Mouse (Mus musculus) cortical plate, adult 2 months (tissue): ENCODE results near the gene Rere. TPM values are rescaled to one million over a fixed set of nuclear protein-coding genes. Genes with fewer than 3 reads are reported as not detected.

Experiments
- H3K27ac ChIP-seq: fragments of 200-500 bp; 2 replicates; pipeline ENCODE4 v1.5.1; 2012; ENCODE audit warnings: low read length, control low read depth, inconsistent platforms; ENCODE audit not compliant: insufficient read depth
- H3K4me1 ChIP-seq: fragments of 200-500 bp; 2 replicates; pipeline ENCODE4 v1.6.1; 2011; ENCODE audit warnings: low read length; ENCODE audit not compliant: control insufficient read depth, insufficient read depth
- H3K4me3 ChIP-seq: fragments of 200-500 bp; 2 replicates; pipeline ENCODE4 v1.5.1; 2011; ENCODE audit warnings: mild to moderate bottlenecking, low read length, control low read depth; ENCODE audit not compliant: insufficient read depth
- CTCF ChIP-seq: fragments of 200-500 bp; IDR thresholded peaks from 2 replicates; pipeline ENCODE4 v1.5.1; 2011; ENCODE audit warnings: mild to moderate bottlenecking, control low read depth, low read length; ENCODE audit not compliant: insufficient read depth; ENCODE audit errors: extremely low read depth
- POLR2A ChIP-seq: fragments of 200-500 bp; IDR thresholded peaks from 2 replicates; pipeline ENCODE4 v1.6.1; 2011; ENCODE audit warnings: mild to moderate bottlenecking, low read length, control low read depth; ENCODE audit not compliant: insufficient read depth; ENCODE audit errors: extremely low read depth
- polyA plus RNA-seq: library from polyadenylated mRNA; depleted of rRNA; stranded (reverse); fragments of >200 nt; gene quantifications from 2 replicates; pipeline ENCODE4 v1.2.3, GENCODE M21; 2012

Rere gene
- polyA plus RNA-seq, 1 experiment = 44.2 TPM

DNA sequence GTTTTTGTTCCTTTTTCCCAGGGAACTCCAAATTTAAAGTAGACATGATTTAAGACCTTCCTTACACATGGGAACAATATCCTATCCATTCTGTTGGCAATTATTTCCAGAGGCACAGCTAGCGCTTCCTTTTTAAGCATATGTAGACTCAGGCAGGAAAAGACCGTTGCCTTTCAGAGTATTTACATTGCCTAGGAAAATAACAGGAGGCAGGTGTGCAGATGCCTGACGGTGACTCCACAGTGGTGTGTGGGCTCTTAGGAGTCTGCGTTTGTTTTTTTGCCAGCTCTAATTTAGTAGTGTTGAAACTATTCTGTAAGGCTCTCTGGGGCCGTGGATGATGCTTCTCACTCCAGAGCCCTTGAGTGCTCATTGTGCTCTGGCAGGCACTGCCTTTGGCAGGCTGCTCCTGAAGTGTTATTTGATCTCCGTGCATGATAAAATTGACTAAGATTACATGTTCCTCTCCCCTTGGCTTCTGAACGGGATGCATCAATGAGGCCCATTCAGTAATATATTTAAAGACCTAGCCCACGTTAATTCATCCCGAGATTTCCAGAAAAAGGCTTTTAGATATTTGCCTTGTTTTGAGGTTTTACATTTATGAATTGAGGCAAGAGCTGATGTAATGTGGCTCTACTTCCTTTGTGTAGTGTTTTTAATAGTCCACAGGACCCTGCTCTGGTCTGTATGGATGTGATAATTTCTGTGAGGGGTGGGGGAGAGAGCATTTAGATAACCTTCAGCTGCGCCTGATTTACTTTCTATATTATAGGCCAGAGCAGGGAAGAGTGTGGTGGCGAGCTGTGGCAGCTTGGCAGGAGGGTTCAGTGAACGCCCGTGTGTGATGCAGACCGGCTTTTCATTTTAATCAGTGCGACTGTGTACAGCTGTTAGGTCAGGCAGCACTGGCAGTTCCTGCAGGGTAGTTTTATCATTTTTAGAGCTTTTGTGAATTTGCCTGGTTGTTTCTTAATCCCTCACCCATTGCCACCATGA, 92.0 kb downstream of the Rere start:
- TF ChIP-seq CTCF (no peak), POLR2A (no peak)
- Histone ChIP-seq H3K4me1 (peaks cover 7% of the 10 kb centered on the region; the same call in 1 of the 2 replicates), H3K27ac (no peak overlapping the region), H3K4me3 (no peak overlapping the region)

DNA sequence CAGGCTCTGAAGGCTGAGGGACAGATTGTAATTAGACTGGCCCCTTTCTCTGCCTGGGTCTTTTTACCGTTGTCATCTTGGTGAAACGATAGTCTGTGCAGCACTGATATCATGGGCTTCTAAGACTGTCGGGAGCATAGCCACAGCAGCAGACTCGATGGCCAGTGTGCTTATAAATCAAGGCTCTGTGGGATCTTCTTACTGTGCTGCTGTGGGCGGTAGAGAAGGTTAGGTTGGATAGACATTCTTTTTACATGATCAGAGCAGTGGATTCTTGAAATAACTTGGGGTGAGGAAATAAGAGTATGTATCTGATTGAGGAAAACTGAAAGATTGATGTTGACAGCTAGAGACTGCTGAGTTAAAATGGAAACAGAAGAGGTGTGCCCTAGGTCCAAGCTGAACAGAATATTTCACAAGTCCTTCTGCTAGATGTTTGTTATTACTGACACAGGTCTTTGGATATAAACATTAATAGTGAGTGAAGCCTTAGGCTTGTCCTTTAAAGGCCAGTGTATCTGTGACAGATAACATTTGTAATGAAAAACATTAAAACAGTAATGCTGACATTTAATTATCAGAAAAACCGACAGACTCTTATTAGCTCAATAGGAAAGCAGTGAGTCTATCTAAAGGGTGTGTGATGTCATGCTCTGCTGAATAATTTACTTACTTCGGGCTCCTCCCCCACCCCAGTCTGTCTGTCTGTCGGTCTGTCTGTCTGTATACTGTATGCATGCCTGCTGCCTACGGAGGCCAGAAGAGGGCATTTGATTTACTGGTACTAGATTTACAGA, 93.4 kb downstream of the Rere start:
- TF ChIP-seq POLR2A = no peak
- no peak for TF ChIP-seq CTCF
- Histone ChIP-seq H3K4me1 (peaks cover 7% of the 10 kb centered on the region; the same call in 1 of the 2 replicates), H3K4me3 (no peak overlapping the region), H3K27ac (no peak overlapping the region)

DNA sequence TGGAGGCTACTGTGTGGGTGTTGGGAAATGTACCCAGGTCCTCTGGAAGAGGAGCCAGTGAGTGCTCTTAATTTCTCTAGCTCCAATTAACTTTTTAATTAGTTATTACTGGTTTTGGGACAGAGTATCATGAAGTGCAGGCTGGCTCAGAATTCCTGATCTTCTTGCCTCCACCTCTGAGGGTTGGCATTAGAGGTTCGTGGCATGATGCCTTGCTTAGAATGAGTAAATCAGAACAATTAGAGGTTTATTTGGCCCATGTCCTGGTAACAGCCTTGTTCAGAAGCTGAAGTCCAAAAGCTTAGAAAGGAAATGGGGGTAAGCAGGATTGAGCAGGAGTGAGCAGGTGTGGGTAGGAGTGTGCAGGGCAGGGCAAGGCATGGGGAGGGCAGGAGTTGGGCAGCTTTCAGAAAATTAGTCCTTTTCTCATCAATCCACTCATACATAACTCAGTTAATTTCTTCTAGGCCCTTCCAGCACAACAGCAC, 94.0 kb downstream of the Rere start:
- Histone ChIP-seq H3K27ac (no peak overlapping the region), H3K4me1 (peaks cover 7% of the 10 kb centered on the region; the same call in 1 of the 2 replicates), H3K4me3 (no peak overlapping the region)
- no peak for TF ChIP-seq POLR2A
- TF ChIP-seq CTCF = no peak

DNA sequence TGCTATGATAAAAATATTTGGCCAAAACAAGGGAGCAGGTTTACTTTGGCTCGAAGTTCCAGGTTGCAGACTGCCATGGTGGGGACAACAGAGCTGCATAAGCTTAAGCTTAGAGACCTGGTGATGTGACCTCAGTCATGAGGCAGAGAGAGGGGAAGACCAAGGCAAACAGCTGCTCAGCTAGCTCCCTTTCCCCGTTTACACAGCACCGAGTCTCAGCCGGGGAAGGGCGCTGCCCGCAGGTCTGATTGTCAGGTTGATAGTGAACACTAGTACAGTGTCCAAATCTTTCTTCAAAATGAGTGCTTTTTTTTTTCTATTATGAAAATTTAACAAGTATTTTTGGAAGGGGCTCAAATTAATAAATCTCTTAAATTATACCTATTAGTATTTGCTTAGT, 97.9 kb downstream of the Rere start:
- Histone ChIP-seq H3K4me1 (peaks cover 7% of the 10 kb centered on the region; the same call in 1 of the 2 replicates), H3K4me3 (no peak overlapping the region), H3K27ac (no peak overlapping the region)
- TF ChIP-seq POLR2A (no peak), CTCF (no peak)

DNA sequence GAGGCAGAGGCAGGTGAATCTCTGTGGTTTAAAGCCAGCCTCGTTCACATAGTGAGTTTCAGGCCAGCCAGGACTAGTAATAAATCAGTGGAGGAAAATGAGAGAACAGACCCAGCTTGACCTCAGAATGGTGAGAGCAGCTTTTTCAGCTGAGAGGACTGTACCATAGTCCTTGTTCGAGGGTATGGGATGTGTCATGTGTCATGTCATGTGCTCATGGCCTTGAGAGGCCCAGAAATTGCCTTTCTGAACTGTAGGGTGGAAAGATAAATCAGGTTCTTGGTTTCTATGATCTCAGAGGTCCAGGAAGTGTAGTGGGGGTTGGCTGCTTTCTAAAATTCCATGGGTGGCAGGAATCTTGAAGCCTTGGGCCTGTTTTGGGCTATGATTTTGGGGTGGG, 98.3 kb downstream of the Rere start:
- TF ChIP-seq CTCF = no peak
- no peak for TF ChIP-seq POLR2A
- Histone ChIP-seq H3K4me1 (peaks cover 4% of the 10 kb centered on the region; the same call in 1 of the 2 replicates), H3K4me3 (no peak overlapping the region), H3K27ac (no peak overlapping the region)

DNA sequence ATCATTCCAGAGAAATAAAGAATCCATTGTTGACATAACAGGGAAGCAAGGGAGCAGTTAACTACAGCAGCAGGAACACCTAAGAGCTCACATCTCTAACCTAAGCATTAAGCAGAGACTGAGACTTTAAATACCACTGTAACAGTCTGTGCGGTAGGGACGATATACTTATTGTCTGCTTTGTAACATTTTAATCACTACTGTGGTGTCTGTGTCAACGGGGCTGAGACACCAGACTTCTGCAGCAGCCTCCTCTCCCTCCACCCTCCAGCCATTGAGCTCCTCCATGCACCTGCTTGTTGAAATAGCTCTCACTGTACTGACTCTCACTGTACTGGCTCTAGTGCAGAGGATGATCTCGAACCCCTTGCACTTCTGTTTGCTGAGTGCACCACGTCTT, 98.8 kb downstream of the Rere start:
- TF ChIP-seq POLR2A (no peak), CTCF (no peak)
- Histone ChIP-seq H3K4me3 (no peak overlapping the region), H3K27ac (no peak overlapping the region), H3K4me1 (peaks cover 4% of the 10 kb centered on the region; the same call in 1 of the 2 replicates)

DNA sequence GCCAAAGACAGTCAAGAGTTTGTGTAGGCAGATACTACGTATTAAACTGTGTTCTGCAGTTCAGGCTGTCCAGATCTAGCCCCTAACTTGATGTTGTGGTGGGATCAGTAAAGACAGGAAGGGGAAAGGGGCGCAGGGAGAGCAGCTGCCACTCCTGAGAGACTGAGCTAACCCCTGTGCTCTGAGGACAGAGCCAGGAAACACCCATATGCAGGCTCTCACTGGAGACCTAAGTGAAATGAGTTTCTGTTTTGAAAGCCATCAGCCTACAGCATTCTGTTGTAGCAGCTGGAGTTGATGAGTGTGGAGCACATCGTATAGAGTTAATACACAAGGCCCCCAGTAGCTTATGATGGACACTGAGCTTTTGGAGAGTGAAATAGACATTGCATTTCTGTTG, 101.1 kb downstream of the Rere start:
- H3K4me3 ChIP-seq = no peak overlapping the region
- no peak overlapping the region for H3K27ac ChIP-seq
- TF ChIP-seq CTCF (no peak), POLR2A (no peak)
- H3K4me1 ChIP-seq = peaks cover 4% of the 10 kb centered on the region; the same call in 1 of the 2 replicates

DNA sequence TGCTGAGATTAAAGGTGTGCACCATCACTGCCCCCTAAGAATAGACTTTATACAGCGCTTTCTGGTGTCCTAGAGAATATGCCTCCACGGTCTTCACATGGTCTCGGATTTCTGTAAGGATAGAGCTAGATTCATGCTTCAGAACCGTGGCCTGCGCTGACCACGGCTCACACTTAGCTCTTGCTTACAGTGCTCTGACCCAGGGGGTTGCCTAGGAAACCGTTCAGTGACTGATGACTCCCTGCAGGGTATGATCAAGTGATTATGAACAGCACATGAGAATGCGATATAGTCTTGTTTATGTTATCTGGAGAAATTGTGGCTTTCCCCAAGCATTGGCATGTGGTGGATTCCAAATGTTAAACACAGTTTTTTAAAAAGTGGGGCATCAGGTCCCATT, 103.0 kb downstream of the Rere start:
- no peak overlapping the region for H3K27ac ChIP-seq
- peaks cover 8% of the 10 kb centered on the region; the same call in 1 of the 2 replicates for H3K4me1 ChIP-seq
- no peak overlapping the region for H3K4me3 ChIP-seq
- TF ChIP-seq CTCF (no peak), POLR2A (no peak)

DNA sequence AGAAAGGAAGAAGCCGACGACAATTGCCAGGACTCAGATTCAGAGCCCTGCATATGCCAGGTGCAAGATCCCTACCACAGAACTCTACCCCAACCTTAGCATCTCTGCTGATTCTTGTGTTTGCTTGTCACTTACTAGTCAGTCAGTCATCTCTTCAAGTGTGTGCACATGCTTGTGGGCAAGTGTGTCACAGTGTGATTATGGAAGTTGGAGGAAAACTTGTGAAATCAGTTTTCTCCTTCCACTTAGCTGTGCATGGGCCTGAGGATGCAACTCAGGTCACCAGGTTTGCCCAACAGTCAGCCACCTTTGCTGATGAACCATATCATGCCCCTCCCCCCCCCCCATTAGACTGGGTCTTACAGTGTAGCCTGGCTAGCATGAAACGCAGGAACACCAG, 103.5 kb downstream of the Rere start:
- peaks cover 10% of the 10 kb centered on the region; the same call in 1 of the 2 replicates for H3K4me1 ChIP-seq
- H3K27ac ChIP-seq = no peak overlapping the region
- TF ChIP-seq POLR2A = no peak
- TF ChIP-seq CTCF = no peak
- no peak overlapping the region for H3K4me3 ChIP-seq
